ENCODE assay signal across 11 mouse cellular contexts in the genomic region with DNA sequence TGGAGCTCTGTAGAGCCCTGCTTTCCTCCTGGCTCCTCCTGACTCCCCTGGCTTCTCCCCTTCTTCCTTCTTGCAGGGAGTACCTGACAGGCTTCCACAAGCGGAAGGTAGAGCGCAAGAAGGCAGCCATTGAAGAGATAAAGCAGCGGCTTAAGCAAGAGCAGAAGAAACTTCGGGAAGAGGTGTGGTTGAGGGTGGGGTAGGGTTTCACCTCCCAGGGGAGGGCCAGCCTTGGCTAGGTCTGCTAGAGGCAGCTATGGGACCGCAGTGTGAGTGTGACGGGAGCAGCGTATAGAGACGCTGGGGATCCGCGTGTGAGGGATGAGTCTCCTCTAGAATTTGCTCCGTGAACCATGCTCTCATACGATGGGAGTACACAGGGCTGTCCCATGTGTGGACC. TPM values are rescaled to one million over a fixed set of nuclear protein-coding genes. Genes with fewer than 3 reads are reported as not detected.
DNase-seq lines count a peak whose midpoint lies in the region; ATAC-seq and TF ChIP-seq lines count a peak whose summit lies in the region.
"Had no signal": no experiment of that assay in that cellular context is flagged by ENCODE, and none has a peak within 500 bp of the region (broad histone marks: within the 10 kb centered on the region; RNA-seq: fewer than 3 reads in every experiment).

No protein-coding gene starts in this region.

- WGBS in forebrain, embryonic 10.5 days: 94% methylated on average over 12 of the region's 12 CpGs
- 92% methylated on average over 12 of the region's 12 CpGs for WGBS in forebrain, postnatal 0 days
- WGBS in lung, embryonic 14.5 days: 91% methylated on average over 12 of the region's 12 CpGs
- WGBS in embryonic facial prominence, embryonic 13.5 days: 89% methylated on average over 12 of the region's 12 CpGs
- 67% methylated on average over 12 of the region's 12 CpGs for WGBS in liver, embryonic 12.5 days (ENCODE audit: insufficient replicate concordance)

- H3K27ac ChIP-seq in forebrain, embryonic 10.5 days: 0 out of 2 replicates have a peak overlapping the region, but pooled peaks have one; percentile 92
- H3K27ac ChIP-seq in forebrain, postnatal 0 days (ENCODE audit: low read depth, low read length): no peak overlapping the region
- no peak overlapping the region for H3K27ac ChIP-seq in lung, embryonic 14.5 days (ENCODE audit: low read depth)
- H3K27ac ChIP-seq in embryonic facial prominence, embryonic 13.5 days: no peak overlapping the region
- H3K27ac ChIP-seq in liver, embryonic 12.5 days: peak overlapping the region; percentile 82
- H3K27ac ChIP-seq: heart, adult 2 months had no signal

- H3K36me3 ChIP-seq in forebrain, embryonic 10.5 days (replicated peaks): peaks cover 53% of the 10 kb centered on the region
- peaks cover 48% of the 10 kb centered on the region for H3K36me3 ChIP-seq in forebrain, postnatal 0 days (ENCODE audit: insufficient read depth)
- peaks cover 49% of the 10 kb centered on the region for H3K36me3 ChIP-seq in lung, embryonic 14.5 days (ENCODE audit: insufficient read depth)
- H3K36me3 ChIP-seq in embryonic facial prominence, embryonic 13.5 days: peaks cover 51% of the 10 kb centered on the region
- H3K36me3 ChIP-seq in liver, embryonic 12.5 days: peaks cover 52% of the 10 kb centered on the region

- no peak for DNase-seq in forebrain, embryonic 10.5 days (ENCODE audit: extremely low spot score, low spot score)
- no peak for DNase-seq in forebrain, postnatal 0 days
- no peak for DNase-seq in lung, embryonic 14.5 days
- no peak for DNase-seq in lung, adult 18-20 months
- DNase-seq in spleen, postnatal 10 days (ENCODE audit: low spot score in 2 of 2): no peak
- DNase-seq: cerebellum, postnatal 25 days; heart, adult 2 months; thymus, adult 18-20 months had no signal

- peaks cover 19% of the 10 kb centered on the region for H3K4me1 ChIP-seq in forebrain, embryonic 10.5 days
- H3K4me1 ChIP-seq in forebrain, postnatal 0 days (ENCODE audit: insufficient read depth): peaks cover 3% of the 10 kb centered on the region
- peaks cover 5% of the 10 kb centered on the region; the same call in 1 of the 2 replicates for H3K4me1 ChIP-seq in lung, embryonic 14.5 days (ENCODE audit: insufficient read depth)
- H3K4me1 ChIP-seq in embryonic facial prominence, embryonic 13.5 days: peaks cover 20% of the 10 kb centered on the region
- H3K4me1 ChIP-seq in liver, embryonic 12.5 days: peaks cover 50% of the 10 kb centered on the region

- ATAC-seq in forebrain, postnatal 0 days: no peak
- ATAC-seq in lung, embryonic 14.5 days (ENCODE audit: insufficient read depth): no peak
- no peak for ATAC-seq in embryonic facial prominence, embryonic 13.5 days (ENCODE audit: insufficient number of reproducible peaks, insufficient read depth, low FRiP score, low TSS enrichment, low read depth)
- peak; percentile 71 for ATAC-seq in liver, embryonic 12.5 days
- no peak for ATAC-seq in inflammation-experienced regulatory T-cells, adult 6 months

- no peak overlapping the region for H3K4me2 ChIP-seq in forebrain, postnatal 0 days (ENCODE audit: low read depth)
- H3K4me2 ChIP-seq in lung, embryonic 14.5 days: peak overlapping the region; percentile 62
- H3K4me2 ChIP-seq in embryonic facial prominence, embryonic 13.5 days: peak overlapping the region; percentile 80; the same call in 1 of the 2 replicates
- H3K4me2 ChIP-seq in liver, embryonic 12.5 days: peak overlapping the region; percentile 79

- peak overlapping the region; percentile 84 for H3K4me3 ChIP-seq in forebrain, embryonic 10.5 days
- H3K4me3 ChIP-seq in forebrain, postnatal 0 days (ENCODE audit: low read depth, low read length): no peak overlapping the region
- no peak overlapping the region for H3K4me3 ChIP-seq in lung, embryonic 14.5 days (ENCODE audit: low read depth, low read length)
- H3K4me3 ChIP-seq in embryonic facial prominence, embryonic 13.5 days: peak overlapping the region; percentile 65; the same call in 1 of the 2 replicates
- peak overlapping the region; percentile 70 for H3K4me3 ChIP-seq in liver, embryonic 12.5 days
- H3K4me3 ChIP-seq: heart, adult 2 months had no signal

- H3K9ac ChIP-seq in forebrain, postnatal 0 days: no peak overlapping the region
- no peak overlapping the region for H3K9ac ChIP-seq in lung, embryonic 14.5 days
- H3K9ac ChIP-seq in embryonic facial prominence, embryonic 13.5 days: peak overlapping the region; percentile 82; the same call in 1 of the 2 replicates
- peak overlapping the region; percentile 79 for H3K9ac ChIP-seq in liver, embryonic 12.5 days

- H3K27me3 ChIP-seq in forebrain, embryonic 10.5 days (ENCODE audit: poor library complexity, severe bottlenecking): no peaks in the 10 kb centered on the region
- H3K27me3 ChIP-seq in forebrain, postnatal 0 days (ENCODE audit: insufficient read depth, low read length): no peaks in the 10 kb centered on the region
- no peaks in the 10 kb centered on the region for H3K27me3 ChIP-seq in lung, embryonic 14.5 days (ENCODE audit: insufficient read depth, low read length)
- no peaks in the 10 kb centered on the region for H3K27me3 ChIP-seq in embryonic facial prominence, embryonic 13.5 days
- no peaks in the 10 kb centered on the region for H3K27me3 ChIP-seq in liver, embryonic 12.5 days (replicated peaks)

- TF ChIP-seq CTCF in forebrain, postnatal 0 days (IDR thresholded peaks at IDR 0.05; ENCODE audit: low read depth): no peak
- no peak for TF ChIP-seq CTCF in lung, embryonic 14.5 days (IDR thresholded peaks at IDR 0.05; ENCODE audit: low read depth)

- no peaks in the 10 kb centered on the region for H3K9me3 ChIP-seq in forebrain, embryonic 10.5 days
- H3K9me3 ChIP-seq in forebrain, postnatal 0 days (ENCODE audit: low read length): no peaks in the 10 kb centered on the region
- no peaks in the 10 kb centered on the region for H3K9me3 ChIP-seq in lung, embryonic 14.5 days (ENCODE audit: low read depth, low read length)
- no peaks in the 10 kb centered on the region for H3K9me3 ChIP-seq in embryonic facial prominence, embryonic 13.5 days
- no peaks in the 10 kb centered on the region for H3K9me3 ChIP-seq in liver, embryonic 12.5 days (replicated peaks)

RNA-seq across cellular contexts. Expression of a gene that starts 1.7 kb away (rescaled TPM):
- 63.6 and 69.9 TPM in 2 replicates for polyA plus RNA-seq in forebrain, embryonic 10.5 days (2016; fragmentation: Nextera tagmentation; extraction: Ambion mirVana)
- total RNA-seq in forebrain, postnatal 0 days (2014; rRNA removed): 11.2 and 17.6 TPM in 2 replicates
- 60.3 and 64.2 TPM in 2 replicates for polyA plus RNA-seq in forebrain, postnatal 0 days (2015; fragmentation: Nextera tagmentation; extraction: Ambion mirVana)
- polyA plus RNA-seq in lung, embryonic 14.5 days (2014; fragmentation: Nextera tagmentation; extraction: Ambion mirVana): 52.8 and 57.4 TPM in 2 replicates
- polyA plus RNA-seq in embryonic facial prominence, embryonic 13.5 days (2015; fragmentation: Nextera tagmentation; extraction: Ambion mirVana): 54.1 and 57.4 TPM in 2 replicates
- polyA plus RNA-seq in liver, embryonic 12.5 days (2016; fragmentation: Nextera tagmentation; extraction: Ambion mirVana): 47.9 and 51.6 TPM in 2 replicates
- 10 to 100 TPM; 38.8 to 53.8 (median 51.1) TPM for polyA plus RNA-seq in inflammation-experienced regulatory T-cells, adult 6 months (2017; shearing (Covaris generic))

RNA-seq across cellular contexts. Expression of a gene that starts 9.9 kb away (rescaled TPM):
- polyA plus RNA-seq in forebrain, embryonic 10.5 days (2016; fragmentation: Nextera tagmentation; extraction: Ambion mirVana): 200 and 217 TPM in 2 replicates
- 31.8 and 43.6 TPM in 2 replicates for total RNA-seq in forebrain, postnatal 0 days (2014; rRNA removed)
- polyA plus RNA-seq in forebrain, postnatal 0 days (2015; fragmentation: Nextera tagmentation; extraction: Ambion mirVana): 63.2 and 99.4 TPM in 2 replicates
- 799 and 855 TPM in 2 replicates for polyA plus RNA-seq in lung, embryonic 14.5 days (2014; fragmentation: Nextera tagmentation; extraction: Ambion mirVana)
- 2,193 and 2,304 TPM in 2 replicates for polyA plus RNA-seq in embryonic facial prominence, embryonic 13.5 days (2015; fragmentation: Nextera tagmentation; extraction: Ambion mirVana)
- 644 and 660 TPM in 2 replicates for polyA plus RNA-seq in liver, embryonic 12.5 days (2016; fragmentation: Nextera tagmentation; extraction: Ambion mirVana)
- polyA plus RNA-seq in inflammation-experienced regulatory T-cells, adult 6 months (2017; shearing (Covaris generic)): 1,000 to 10,000 TPM in 1 of 3 experiments, 100 to 1,000 TPM in 2; 309 to 2,729 (median 443) TPM

RNA-seq across cellular contexts. Expression of a gene that starts 11.1 kb away (rescaled TPM):
- 39.7 and 41.6 TPM in 2 replicates for polyA plus RNA-seq in forebrain, embryonic 10.5 days (2016; fragmentation: Nextera tagmentation; extraction: Ambion mirVana)
- total RNA-seq in forebrain, postnatal 0 days (2014; rRNA removed): 36.7 and 40.5 TPM in 2 replicates
- 25.1 and 30.5 TPM in 2 replicates for polyA plus RNA-seq in forebrain, postnatal 0 days (2015; fragmentation: Nextera tagmentation; extraction: Ambion mirVana)
- 47.5 and 49.2 TPM in 2 replicates for polyA plus RNA-seq in lung, embryonic 14.5 days (2014; fragmentation: Nextera tagmentation; extraction: Ambion mirVana)
- polyA plus RNA-seq in embryonic facial prominence, embryonic 13.5 days (2015; fragmentation: Nextera tagmentation; extraction: Ambion mirVana): 37.8 and 38.7 TPM in 2 replicates
- 21.0 and 26.8 TPM in 2 replicates for polyA plus RNA-seq in liver, embryonic 12.5 days (2016; fragmentation: Nextera tagmentation; extraction: Ambion mirVana)
- polyA plus RNA-seq in inflammation-experienced regulatory T-cells, adult 6 months (2017; shearing (Covaris generic)): 10 to 100 TPM; 14.8 to 27.1 (median 20.3) TPM

RNA-seq across cellular contexts. Expression of a gene that starts 22.7 kb away (rescaled TPM):
- polyA plus RNA-seq in forebrain, embryonic 10.5 days (2016; fragmentation: Nextera tagmentation; extraction: Ambion mirVana): 26.1 and 26.9 TPM in 2 replicates
- total RNA-seq in forebrain, postnatal 0 days (2014; rRNA removed): 263 and 283 TPM in 2 replicates
- polyA plus RNA-seq in forebrain, postnatal 0 days (2015; fragmentation: Nextera tagmentation; extraction: Ambion mirVana): 174 and 175 TPM in 2 replicates
- 17.9 and 21.9 TPM in 2 replicates for polyA plus RNA-seq in lung, embryonic 14.5 days (2014; fragmentation: Nextera tagmentation; extraction: Ambion mirVana)
- 18.7 and 23.2 TPM in 2 replicates for polyA plus RNA-seq in embryonic facial prominence, embryonic 13.5 days (2015; fragmentation: Nextera tagmentation; extraction: Ambion mirVana)
- 17.1 and 17.4 TPM in 2 replicates for polyA plus RNA-seq in liver, embryonic 12.5 days (2016; fragmentation: Nextera tagmentation; extraction: Ambion mirVana)
- polyA plus RNA-seq in inflammation-experienced regulatory T-cells, adult 6 months (2017; shearing (Covaris generic)): 1 to 10 TPM in 2 of 3 experiments, under 1 TPM in 1; 0.94 to 3.8 (median 3.3) TPM

RNA-seq across cellular contexts. Expression of a gene that starts 36.8 kb away (rescaled TPM):
- polyA plus RNA-seq in forebrain, embryonic 10.5 days (2016; fragmentation: Nextera tagmentation; extraction: Ambion mirVana): 21.0 and 21.5 TPM in 2 replicates
- total RNA-seq in forebrain, postnatal 0 days (2014; rRNA removed): 2.0 and 6.4 TPM in 2 replicates
- 3.3 and 4.3 TPM in 2 replicates for polyA plus RNA-seq in forebrain, postnatal 0 days (2015; fragmentation: Nextera tagmentation; extraction: Ambion mirVana)
- 43.5 and 43.9 TPM in 2 replicates for polyA plus RNA-seq in lung, embryonic 14.5 days (2014; fragmentation: Nextera tagmentation; extraction: Ambion mirVana)
- polyA plus RNA-seq in embryonic facial prominence, embryonic 13.5 days (2015; fragmentation: Nextera tagmentation; extraction: Ambion mirVana): 53.3 and 54.4 TPM in 2 replicates
- polyA plus RNA-seq in liver, embryonic 12.5 days (2016; fragmentation: Nextera tagmentation; extraction: Ambion mirVana): 34.3 and 39.3 TPM in 2 replicates
- 10 to 100 TPM; 49.5 to 72.6 (median 52.6) TPM for polyA plus RNA-seq in inflammation-experienced regulatory T-cells, adult 6 months (2017; shearing (Covaris generic))

Comparison
In these comparisons a context has a peak if more than half of its experiments do, and no peak if none do; other contexts are left out.
1. H3K27ac ChIP-seq: peak in forebrain, embryonic 10.5 days (single experiment) and liver, embryonic 12.5 days (single experiment); none in forebrain, postnatal 0 days (single experiment), lung, embryonic 14.5 days (single experiment) and embryonic facial prominence, embryonic 13.5 days (single experiment).
2. H3K4me3 ChIP-seq: peak in forebrain, embryonic 10.5 days (single experiment), embryonic facial prominence, embryonic 13.5 days (single experiment) and liver, embryonic 12.5 days (single experiment); none in forebrain, postnatal 0 days (single experiment) and lung, embryonic 14.5 days (single experiment).
3. H3K9ac ChIP-seq: peak in embryonic facial prominence, embryonic 13.5 days (single experiment) and liver, embryonic 12.5 days (single experiment); none in forebrain, postnatal 0 days (single experiment) and lung, embryonic 14.5 days (single experiment).